In genomic region chr12:85599478-85600152, GRCm38 (mm10) we compare ENCODE assay signal across 8 mouse cellular contexts. TPM values are rescaled to one million over a fixed set of nuclear protein-coding genes. Genes with fewer than 3 reads are reported as not detected.
DNase-seq lines count a peak whose midpoint lies in the region; ATAC-seq lines count a peak whose summit lies in the region.

No protein-coding gene starts in this region.

- ATAC-seq in common myeloid progenitor, adult 5-6 weeks (replicated peaks; ENCODE audit: low read depth, poor library complexity, severe bottlenecking): peak; percentile 24
- 0 out of 2 replicates have a peak, but pooled peaks have one; percentile 53 for ATAC-seq in heart, embryonic 11.5 days (replicated peaks; ENCODE audit: insufficient number of reproducible peaks, low FRiP score, low TSS enrichment)

- no peaks in the 10 kb centered on the region for H3K9me3 ChIP-seq in heart, embryonic 11.5 days (replicated peaks; ENCODE audit: control insufficient read depth, low read length)
- no peaks in the 10 kb centered on the region for H3K9me3 ChIP-seq in midbrain, embryonic 10.5 days (replicated peaks)

- peak overlapping the region; percentile 84 for H3K9ac ChIP-seq in heart, embryonic 11.5 days (ENCODE audit: low read depth, low read length)

- peak overlapping the region; percentile 81 for H3K4me3 ChIP-seq in heart, embryonic 11.5 days (ENCODE audit: low read depth, low read length)
- peak overlapping the region; percentile 82 for H3K4me3 ChIP-seq in midbrain, embryonic 10.5 days

- WGBS in heart, embryonic 11.5 days (ENCODE audit: insufficient replicate concordance): 2% methylated on average over 28 of the region's 49 CpGs
- under 1% methylated on average over 49 of the region's 49 CpGs for WGBS in midbrain, embryonic 10.5 days

- H3K36me3 ChIP-seq in heart, embryonic 11.5 days (ENCODE audit: control insufficient read depth, insufficient read depth, low read length): no peaks in the 10 kb centered on the region
- H3K36me3 ChIP-seq in midbrain, embryonic 10.5 days: no peaks in the 10 kb centered on the region

- H3K27ac ChIP-seq in heart, embryonic 11.5 days (ENCODE audit: low read depth, low read length): peak overlapping the region; percentile 80
- H3K27ac ChIP-seq in midbrain, embryonic 10.5 days (replicated peaks): peak overlapping the region; percentile 89

- peaks cover 40% of the 10 kb centered on the region for H3K4me1 ChIP-seq in heart, embryonic 11.5 days (ENCODE audit: control insufficient read depth, insufficient read depth, low read length)
- H3K4me1 ChIP-seq in midbrain, embryonic 10.5 days: peaks cover 34% of the 10 kb centered on the region

- H3K4me2 ChIP-seq in heart, embryonic 11.5 days: peak overlapping the region; percentile 86

- no peaks in the 10 kb centered on the region for H3K27me3 ChIP-seq in heart, embryonic 11.5 days (ENCODE audit: control insufficient read depth, insufficient read depth, low read length)
- H3K27me3 ChIP-seq in midbrain, embryonic 10.5 days (ENCODE audit: low read depth, poor library complexity, severe bottlenecking): peaks cover 61% of the 10 kb centered on the region

- DNase-seq in CD4-positive, CD25-positive, alpha-beta regulatory T cell, adult 2 months (ENCODE audit: low read depth, low spot score): peak; percentile 55
- DNase-seq in NIH3T3 (ENCODE audit: low read depth): peak; percentile 58
- peak; percentile 65 for DNase-seq in kidney, postnatal 14 days
- peak; percentile 64 for DNase-seq in midbrain, embryonic 10.5 days (ENCODE audit: low spot score)
- DNase-seq in spleen, postnatal 10 days (ENCODE audit: low spot score in 2 of 2): peak; percentile 22 to 42
- DNase-seq in left cerebral cortex, adult 11 months (ENCODE audit: low spot score): no peak

RNA-seq across cellular contexts. Expression of gene Jdp2, which starts 0.8 kb away (rescaled TPM):
- 16.7 and 20.9 TPM in 2 replicates for total RNA-seq in common myeloid progenitor, adult 5-6 weeks (2017)
- 0.49 and 0.62 TPM in 2 replicates for polyA plus RNA-seq in heart, embryonic 11.5 days (2014; fragmentation: Nextera tagmentation; extraction: Ambion mirVana)
- 0.49 TPM in 1 of 2 replicates, not detected in the other for polyA plus RNA-seq in midbrain, embryonic 10.5 days (2016; fragmentation: Nextera tagmentation; extraction: Ambion mirVana)
